Mouse (Mus musculus): ENCODE results near the gene Zfp2. TPM values are rescaled to one million over a fixed set of nuclear protein-coding genes. Genes with fewer than 3 reads are reported as not detected.

The Zfp2 gene
- polyA plus RNA-seq, 2 experiments: 6.1 to 12.6 TPM

DNA sequence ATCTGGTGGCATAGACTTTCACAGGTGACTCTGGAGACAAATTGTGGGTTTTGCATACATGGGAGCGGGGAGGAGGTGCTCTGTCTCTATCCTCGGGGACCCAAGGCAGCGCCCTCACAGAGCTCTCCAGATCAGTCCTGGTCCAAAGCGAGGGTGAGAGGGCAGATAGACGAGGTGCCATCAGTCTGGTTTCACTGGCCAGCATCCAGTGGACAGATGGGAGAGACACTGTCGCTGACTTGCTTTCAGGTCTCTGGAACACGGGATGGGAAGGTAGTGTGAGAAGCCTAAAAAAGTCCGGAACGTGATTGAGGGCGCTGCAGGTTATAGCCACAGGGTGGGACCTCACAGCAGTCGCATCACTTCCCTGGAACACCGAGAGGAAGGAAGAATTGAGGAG is 26.4 kb upstream of the Zfp2 start:
- Histone ChIP-seq H3K36me3 (ENCODE audit: control insufficient read depth, insufficient read depth, low read length) (no peaks in the 10 kb centered on the region), H3K9me3 (ENCODE audit: control insufficient read depth, low read length) (no peaks in the 10 kb centered on the region), H3K27ac (replicated peaks; ENCODE audit: low read depth, low read length) (no peak overlapping the region), H3K27me3 (ENCODE audit: control insufficient read depth, insufficient read depth, low read length) (no peaks in the 10 kb centered on the region), H3K4me3 (replicated peaks; ENCODE audit: low read length) (no peak overlapping the region), H3K4me1 (ENCODE audit: control insufficient read depth, insufficient read depth, low read length) (no peaks in the 10 kb centered on the region), H3K9ac (ENCODE audit: low read depth, low read length, severe bottlenecking) (no peak overlapping the region), H3K4me2 (replicated peaks; ENCODE audit: low read depth, low read length, severe bottlenecking) (no peak overlapping the region)
- WGBS: 59% methylated on average over 12 of the region's 12 CpGs
- DNase-seq (ENCODE audit: low spot score) (no peak), ATAC-seq (ENCODE audit: low FRiP score, low read depth) (no peak)
- no peak for TF ChIP-seq POLR2A (IDR thresholded peaks at IDR 0.05; ENCODE audit: borderline replicate concordance, extremely low read depth, insufficient read depth, insufficient read length)

DNA sequence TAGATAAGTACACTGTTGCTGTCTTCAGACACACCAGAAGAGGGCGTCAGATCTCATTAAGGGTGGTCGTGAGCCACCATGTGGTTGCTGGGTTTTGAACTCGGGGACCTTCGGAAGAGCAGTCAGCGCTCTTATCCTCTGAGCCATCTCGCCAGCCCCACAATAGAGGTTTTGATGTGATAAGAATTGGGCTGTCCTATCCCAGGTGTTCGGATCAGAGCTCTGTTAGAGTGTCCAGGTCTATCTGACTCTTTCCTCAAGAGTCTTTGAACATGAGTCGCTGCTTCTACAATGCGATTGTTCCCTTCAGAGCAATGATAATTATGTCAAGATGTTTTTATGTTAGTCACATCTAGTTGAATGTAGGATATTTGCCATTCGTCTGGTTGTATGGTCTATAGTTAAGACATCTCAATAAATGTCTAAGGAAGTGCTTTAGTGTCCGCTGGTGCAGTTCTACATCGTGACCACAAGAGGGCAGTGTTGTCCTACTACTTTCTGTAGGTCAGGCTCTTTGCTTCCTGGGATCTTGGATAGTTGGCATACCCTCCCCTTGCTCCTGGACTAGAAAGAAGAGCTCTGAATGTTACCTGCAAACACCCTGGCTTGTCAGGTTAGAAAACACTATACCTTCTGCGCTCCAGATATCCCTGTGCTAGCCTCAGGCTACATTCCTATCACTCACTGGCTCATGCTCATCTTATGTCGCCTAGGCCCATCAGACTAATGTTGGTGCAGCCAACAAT is 23.8 kb upstream of the Zfp2 start:
- WGBS: 33% methylated on average over 14 of the region's 14 CpGs
- peak; percentile 76 for DNase-seq (ENCODE audit: low spot score)

DNA sequence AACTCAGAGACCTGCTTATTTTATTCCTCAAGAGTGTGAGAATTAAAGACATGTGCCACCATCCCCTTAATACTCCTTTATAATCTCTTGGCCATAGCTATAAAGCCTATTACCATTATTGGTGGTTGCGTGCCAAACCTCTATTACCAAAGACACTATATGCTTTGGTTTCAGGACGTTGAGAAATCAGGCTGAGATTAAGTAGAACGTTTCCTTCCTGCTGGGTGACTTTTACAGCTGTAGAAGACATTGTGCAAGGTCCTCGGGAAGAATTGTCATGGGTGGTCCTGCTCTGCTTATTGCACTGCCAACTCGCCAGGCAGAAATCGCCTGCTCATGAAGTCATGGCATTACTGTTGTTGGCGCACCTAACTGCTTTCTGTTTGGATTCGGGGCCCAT is 22.5 kb upstream of the Zfp2 start:
- DNase-seq (ENCODE audit: low spot score) (no peak), ATAC-seq (ENCODE audit: low FRiP score, low read depth) (no peak)
- no peaks in the 10 kb centered on the region for H3K4me1 ChIP-seq (ENCODE audit: control insufficient read depth, insufficient read depth, low read length)
- H3K4me3 ChIP-seq (replicated peaks; ENCODE audit: low read length): no peak overlapping the region
- H3K36me3 ChIP-seq (ENCODE audit: control insufficient read depth, insufficient read depth, low read length): no peaks in the 10 kb centered on the region
- whole genome bisulfite sequencing: 73% methylated on average over 8 of the region's 8 CpGs
- H3K27ac ChIP-seq (replicated peaks; ENCODE audit: low read depth, low read length): no peak overlapping the region
- no peak overlapping the region for H3K9ac ChIP-seq (ENCODE audit: low read depth, low read length, severe bottlenecking)
- H3K27me3 ChIP-seq (ENCODE audit: control insufficient read depth, insufficient read depth, low read length): no peaks in the 10 kb centered on the region
- H3K4me2 ChIP-seq (replicated peaks; ENCODE audit: low read depth, low read length, severe bottlenecking): no peak overlapping the region
- H3K9me3 ChIP-seq (ENCODE audit: control insufficient read depth, low read length): no peaks in the 10 kb centered on the region
- TF ChIP-seq POLR2A (IDR thresholded peaks at IDR 0.05; ENCODE audit: borderline replicate concordance, extremely low read depth, insufficient read depth, insufficient read length): no peak

More for the DNA sequence above, 23.8 kb upstream of the Zfp2 start:
- Histone ChIP-seq H3K4me1 (ENCODE audit: control insufficient read depth, insufficient read depth, low read length) (no peaks in the 10 kb centered on the region), H3K36me3 (ENCODE audit: control insufficient read depth, insufficient read depth, low read length) (no peaks in the 10 kb centered on the region), H3K9me3 (ENCODE audit: control insufficient read depth, low read length) (no peaks in the 10 kb centered on the region), H3K9ac (ENCODE audit: low read depth, low read length, severe bottlenecking) (no peak overlapping the region), H3K27ac (replicated peaks; ENCODE audit: low read depth, low read length) (no peak overlapping the region), H3K27me3 (ENCODE audit: control insufficient read depth, insufficient read depth, low read length) (no peaks in the 10 kb centered on the region), H3K4me3 (replicated peaks; ENCODE audit: low read length) (no peak overlapping the region), H3K4me2 (replicated peaks; ENCODE audit: low read depth, low read length, severe bottlenecking) (no peak overlapping the region)
- peak; percentile 57; the same call in 1 of the 2 replicates for ATAC-seq (ENCODE audit: low FRiP score, low read depth)
- TF ChIP-seq POLR2A (IDR thresholded peaks at IDR 0.05; ENCODE audit: borderline replicate concordance, extremely low read depth, insufficient read depth, insufficient read length): no peak

DNA sequence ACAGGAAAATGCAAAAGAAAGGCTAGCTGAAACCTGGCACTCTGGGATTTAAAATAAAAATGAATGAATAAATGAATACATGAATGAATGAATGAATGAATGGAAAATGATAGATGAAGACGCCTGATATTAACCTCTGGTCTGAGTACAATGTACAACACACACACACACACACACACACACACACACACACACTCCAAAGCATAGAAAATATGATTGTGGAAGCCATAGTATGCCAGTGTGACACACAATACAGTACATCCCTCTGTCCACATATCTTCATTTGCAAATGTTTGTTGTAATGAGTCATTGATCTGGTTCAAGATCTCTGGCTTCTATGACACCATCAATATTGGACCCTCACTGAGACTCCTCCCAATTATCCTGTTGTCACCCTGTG is 16.1 kb upstream of the Zfp2 start:
- Histone ChIP-seq H3K4me1 (ENCODE audit: control insufficient read depth, insufficient read depth, low read length) (no peaks in the 10 kb centered on the region), H3K4me2 (replicated peaks; ENCODE audit: low read depth, low read length, severe bottlenecking) (peak overlapping the region; percentile 98), H3K9me3 (ENCODE audit: control insufficient read depth, low read length) (no peaks in the 10 kb centered on the region), H3K4me3 (replicated peaks; ENCODE audit: low read length) (peak overlapping the region; percentile 53), H3K27me3 (ENCODE audit: control insufficient read depth, insufficient read depth, low read length) (peaks cover 4% of the 10 kb centered on the region; the same call in 1 of the 2 replicates), H3K9ac (ENCODE audit: low read depth, low read length, severe bottlenecking) (peak overlapping the region; percentile 60; the same call in 1 of the 2 replicates), H3K27ac (replicated peaks; ENCODE audit: low read depth, low read length) (no peak overlapping the region), H3K36me3 (ENCODE audit: control insufficient read depth, insufficient read depth, low read length) (no peaks in the 10 kb centered on the region)
- DNase-seq (ENCODE audit: low spot score) (no peak), ATAC-seq (ENCODE audit: low FRiP score, low read depth) (no peak)
- TF ChIP-seq POLR2A (IDR thresholded peaks at IDR 0.05; ENCODE audit: borderline replicate concordance, extremely low read depth, insufficient read depth, insufficient read length): no peak
- 74% methylated on average over 1 of the region's 1 CpGs for WGBS

DNA sequence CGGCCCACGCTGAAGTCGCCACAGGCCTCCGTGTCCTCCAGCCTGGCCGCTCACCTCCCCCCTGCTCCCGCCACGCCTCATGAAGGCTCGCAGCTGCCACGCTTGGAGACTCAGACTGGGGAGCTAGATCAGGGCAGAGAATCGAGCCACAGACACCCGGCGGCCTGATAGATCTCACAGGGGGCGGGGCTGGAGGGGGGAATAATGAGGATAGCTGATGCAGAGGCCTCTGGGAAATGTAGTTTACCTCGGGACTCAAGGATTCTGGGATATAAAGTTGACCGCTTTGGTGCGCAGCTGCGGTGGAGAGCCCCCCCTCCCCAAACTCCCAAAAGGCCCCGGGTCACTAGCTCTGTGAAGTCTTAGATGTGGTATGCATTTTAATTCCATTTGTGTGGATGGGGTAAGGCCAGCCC is 15.5 kb upstream of the Zfp2 start, which contains the start of gene Zfp354b:
TSS of gene Zfp354b (minus strand) at position 183 of the 416 bp plus-strand sequence.
- DNase-seq (ENCODE audit: low spot score) (peak; percentile 95), ATAC-seq (ENCODE audit: low FRiP score, low read depth) (peak; percentile 93)
- H3K4me1 ChIP-seq (ENCODE audit: control insufficient read depth, insufficient read depth, low read length): no peaks in the 10 kb centered on the region
- H3K36me3 ChIP-seq (ENCODE audit: control insufficient read depth, insufficient read depth, low read length): no peaks in the 10 kb centered on the region
- no peaks in the 10 kb centered on the region for H3K9me3 ChIP-seq (ENCODE audit: control insufficient read depth, low read length)
- H3K27ac ChIP-seq (replicated peaks; ENCODE audit: low read depth, low read length): no peak within 1 kb of the TSS
- WGBS: under 1% methylated on average over 18 of the region's 18 CpGs
- H3K4me3 ChIP-seq (replicated peaks; ENCODE audit: low read length): peak within 1 kb of the TSS; percentile 53
- peak within 1 kb of the TSS; percentile 98 for H3K4me2 ChIP-seq (replicated peaks; ENCODE audit: low read depth, low read length, severe bottlenecking)
- peak within 1 kb of the TSS; percentile 60 for H3K9ac ChIP-seq (ENCODE audit: low read depth, low read length, severe bottlenecking)
- no peak for TF ChIP-seq POLR2A (IDR thresholded peaks at IDR 0.05; ENCODE audit: borderline replicate concordance, extremely low read depth, insufficient read depth, insufficient read length)
- H3K27me3 ChIP-seq (ENCODE audit: control insufficient read depth, insufficient read depth, low read length): peaks cover 4% of the 10 kb centered on the region; the same call in 1 of the 2 replicates
